Mouse (Mus musculus) embryonic facial prominence, embryonic 12.5 days (tissue): Measurements from ENCODE around the gene 4931428F04Rik. TPM values are rescaled to one million over a fixed set of nuclear protein-coding genes. Genes with fewer than 3 reads are reported as not detected.

ENCODE experiments used
- ATAC-seq: fragments of 200-750 bp; cut with Nextera tagmentation; 2 replicates; pipeline ENCODE4 v1.8.0; 2017; ENCODE audit not compliant: insufficient number of reproducible peaks, insufficient read depth, low FRiP score, low TSS enrichment
- H3K27ac ChIP-seq: fragments of 300-500 bp; sonication (generic); 2 replicates; pipeline ENCODE4 v1.5.1; 2016; ENCODE audit warnings: mild to moderate bottlenecking
- H3K27me3 ChIP-seq: fragments of 300-500 bp; sonication (generic); 2 replicates; pipeline ENCODE4 v1.6.1; 2016; ENCODE audit warnings: mild to moderate bottlenecking, moderate library complexity
- H3K36me3 ChIP-seq: fragments of 300-500 bp; sonication (generic); 2 replicates; pipeline ENCODE4 v1.6.1; 2016; ENCODE audit warnings: mild to moderate bottlenecking
- H3K4me1 ChIP-seq: fragments of 300-500 bp; sonication (generic); 2 replicates; pipeline ENCODE4 v1.6.1; 2016
- H3K4me2 ChIP-seq: fragments of 300-500 bp; sonication (generic); replicated peaks from 2 replicates; pipeline ENCODE4 v1.6.1; 2016; ENCODE audit warnings: mild to moderate bottlenecking, moderate library complexity
- H3K4me3 ChIP-seq: fragments of 300-500 bp; sonication (generic); 2 replicates; pipeline ENCODE4 v1.5.1; 2016; ENCODE audit warnings: mild to moderate bottlenecking
- H3K9ac ChIP-seq: fragments of 300-500 bp; sonication (generic); 2 replicates; pipeline ENCODE4 v1.6.1; 2016; ENCODE audit warnings: mild to moderate bottlenecking, moderate library complexity
- H3K9me3 ChIP-seq: fragments of 300-500 bp; sonication (generic); 2 replicates; pipeline ENCODE4 v1.6.1; 2016; ENCODE audit warnings: mild to moderate bottlenecking, moderate library complexity
- WGBS: fragments of 180-500 bp; shearing (Covaris S2); methylation state at CpG from one replicate; pipeline ENCODE4 v1.1.7; 2016; 5-methylcytosine and 5-hydroxymethylcytosine counted together
- polyA plus RNA-seq: library from polyadenylated mRNA; unstranded; fragments of >200 nt; fragmentation: Nextera tagmentation; extraction: Ambion mirVana; gene quantifications from 2 replicates; pipeline ENCODE4 v1.2.1, GENCODE M21; 2016

4931428F04Rik gene
- polyA plus RNA-seq, 1 experiment from 2014 or later, result 24.2 TPM

DNA sequence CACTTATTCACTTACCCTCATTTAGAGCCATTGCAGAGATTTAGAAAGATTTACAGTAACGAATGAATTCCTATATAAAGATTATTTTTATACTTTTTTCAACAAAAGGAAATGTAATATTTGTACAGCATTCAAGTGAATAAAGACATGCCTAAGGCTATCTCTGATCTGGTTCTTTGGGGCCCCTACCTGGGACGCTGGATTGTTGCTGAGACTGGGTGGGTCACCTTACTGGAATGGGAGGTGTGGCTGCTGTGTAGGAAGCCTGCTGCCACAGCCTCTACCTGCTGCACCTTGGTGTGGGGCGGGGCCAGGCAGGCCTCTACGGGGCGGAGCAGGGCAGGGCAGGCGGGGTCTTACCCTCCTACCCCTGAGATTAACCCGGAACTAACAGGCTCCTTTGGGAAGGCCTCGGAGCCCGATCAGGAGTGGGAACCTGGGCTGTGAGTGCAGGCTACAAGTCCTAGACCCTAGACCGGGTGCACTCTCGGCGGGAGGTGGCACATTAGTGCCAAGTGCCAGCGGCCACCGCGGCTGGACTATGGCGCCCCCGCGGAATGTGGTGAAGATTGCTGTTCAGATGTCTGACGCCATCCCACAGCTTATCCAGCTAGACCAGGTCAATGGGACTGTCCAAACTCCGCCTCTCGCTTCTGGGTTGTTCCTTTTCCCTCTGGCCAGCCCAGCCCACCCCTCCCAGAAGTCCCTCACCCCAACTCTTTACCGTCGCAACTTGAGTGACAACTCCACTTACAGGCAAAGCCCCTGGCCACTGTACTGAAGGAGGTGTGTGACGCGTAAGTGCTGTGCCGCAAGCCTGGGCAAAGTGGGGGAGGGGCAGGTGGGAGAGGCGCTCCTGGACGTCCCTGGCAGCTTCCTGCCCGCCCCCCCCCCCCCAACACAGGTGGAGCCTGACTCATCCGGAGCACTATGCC, 15.8 kb upstream of the 4931428F04Rik start, which contains the start of gene Elmo3:
TSS of gene Elmo3 (plus strand) at position 391 of the 935 bp plus-strand sequence.
- Histone ChIP-seq H3K4me2 (peak within 1 kb of the TSS; percentile 74), H3K27me3 (no peaks in the 10 kb centered on the region), H3K27ac (peak within 1 kb of the TSS; percentile 73), H3K4me1 (peaks cover 25% of the 10 kb centered on the region), H3K4me3 (peak within 1 kb of the TSS; percentile 32), H3K9ac (peak within 1 kb of the TSS; percentile 49), H3K36me3 (peaks cover 65% of the 10 kb centered on the region), H3K9me3 (no peaks in the 10 kb centered on the region)
- ATAC-seq, result peak; percentile 49
- WGBS, result 6% methylated on average over 29 of the region's 30 CpGs

DNA sequence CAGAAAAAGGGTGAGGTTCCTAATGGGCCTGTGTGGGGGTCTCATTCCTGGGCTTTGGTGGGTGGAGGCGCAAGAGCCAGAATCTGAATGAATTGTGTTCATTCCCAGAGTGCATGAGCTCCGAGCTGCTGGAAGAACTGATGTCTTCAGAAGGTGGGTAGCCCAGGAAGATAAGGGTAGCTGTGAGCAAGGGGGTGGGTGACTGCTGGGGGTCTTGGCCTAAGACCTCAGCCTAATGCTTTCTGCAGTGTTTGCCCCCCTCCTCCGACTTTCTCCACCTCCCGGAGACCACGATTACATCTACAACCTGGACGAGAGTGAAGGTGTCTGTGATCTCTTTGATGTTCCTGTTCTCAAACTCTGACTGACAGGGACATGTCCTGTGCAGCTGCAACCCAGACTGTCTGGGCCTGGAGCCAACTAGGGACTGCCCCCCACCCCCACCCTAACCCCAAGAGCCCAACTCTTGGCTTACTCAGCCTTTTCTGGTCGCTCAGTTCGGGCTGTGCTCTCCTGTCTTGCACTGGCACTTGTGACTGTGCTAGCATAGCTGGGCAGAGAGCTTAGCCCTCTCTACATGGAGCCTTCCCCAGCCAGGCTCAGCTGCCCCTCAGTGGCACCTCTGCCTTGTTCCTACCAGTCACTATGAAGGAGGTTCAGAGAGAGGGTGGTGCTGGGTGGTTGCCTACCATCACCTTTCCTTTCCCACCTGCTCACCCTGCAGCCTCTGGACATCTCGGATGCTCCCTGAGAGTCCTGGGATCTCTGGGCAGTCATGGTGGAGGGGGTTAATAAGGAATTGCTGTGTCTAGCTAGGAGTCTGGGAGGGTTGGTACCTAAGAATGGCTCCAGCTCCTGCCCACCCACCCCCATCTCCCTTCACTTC, 14.9 kb upstream of the 4931428F04Rik start:
- 69% methylated on average over 9 of the region's 9 CpGs for WGBS
- peak overlapping the region; percentile 51; the same call in 1 of the 2 replicates for H3K27ac ChIP-seq
- no peaks in the 10 kb centered on the region for H3K27me3 ChIP-seq
- H3K4me1 ChIP-seq, result peaks cover 25% of the 10 kb centered on the region
- no peak for ATAC-seq
- H3K4me3 ChIP-seq, result no peak overlapping the region
- peaks cover 73% of the 10 kb centered on the region for H3K36me3 ChIP-seq
- H3K9ac ChIP-seq, result no peak overlapping the region
- H3K4me2 ChIP-seq, result no peak overlapping the region
- H3K9me3 ChIP-seq, result no peaks in the 10 kb centered on the region

DNA sequence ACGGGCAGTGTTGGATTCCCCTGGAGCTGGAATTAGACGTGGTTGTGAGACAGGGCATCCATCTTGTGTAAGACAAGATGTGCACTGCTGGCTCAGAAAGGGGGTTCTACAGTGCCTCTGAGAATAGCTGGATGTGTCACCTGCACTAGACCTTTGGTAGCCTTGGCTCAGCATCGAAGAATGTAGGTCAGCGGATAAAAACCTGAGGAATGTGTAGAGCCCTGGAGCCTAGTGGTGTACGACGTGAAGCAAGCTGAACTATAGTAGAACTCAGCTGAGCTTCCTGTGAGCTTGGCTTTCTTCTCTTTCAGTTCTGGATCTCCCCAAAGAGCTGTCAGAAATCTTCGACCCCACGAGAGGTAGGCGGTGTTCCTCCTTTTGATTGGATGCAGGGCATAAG, 14.2 kb upstream of the 4931428F04Rik start:
- no peaks in the 10 kb centered on the region for H3K27me3 ChIP-seq
- no peak overlapping the region for H3K9ac ChIP-seq
- 0 out of 2 replicates have a peak overlapping the region, but pooled peaks have one; percentile 51 for H3K27ac ChIP-seq
- no peaks in the 10 kb centered on the region for H3K9me3 ChIP-seq
- H3K36me3 ChIP-seq, result peaks cover 76% of the 10 kb centered on the region
- H3K4me3 ChIP-seq, result no peak overlapping the region
- H3K4me1 ChIP-seq, result peaks cover 28% of the 10 kb centered on the region
- WGBS, result 88% methylated on average over 9 of the region's 9 CpGs
- no peak overlapping the region for H3K4me2 ChIP-seq
- no peak for ATAC-seq

DNA sequence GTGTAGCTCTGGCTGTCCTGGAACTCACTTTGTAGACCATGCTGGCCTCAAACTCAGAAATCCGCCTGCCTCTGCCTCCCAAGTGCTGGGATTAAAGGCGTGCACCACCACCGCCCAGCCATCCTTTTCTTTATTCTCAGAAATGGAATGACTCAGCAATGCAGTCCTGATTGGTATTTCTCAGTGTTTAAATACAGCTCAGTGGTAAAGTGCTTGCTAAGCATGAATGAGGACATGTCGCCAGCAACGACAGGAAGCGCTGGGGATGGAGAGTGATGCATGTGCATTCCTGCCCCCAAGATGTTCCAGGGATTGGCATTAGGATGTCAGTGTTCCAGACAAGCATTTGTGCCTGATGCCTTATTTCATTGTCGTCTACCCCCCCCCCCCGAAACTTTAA, 13.7 kb upstream of the 4931428F04Rik start:
- Histone ChIP-seq H3K36me3 (peaks cover 72% of the 10 kb centered on the region), H3K9ac (no peak overlapping the region), H3K9me3 (no peaks in the 10 kb centered on the region), H3K27me3 (no peaks in the 10 kb centered on the region), H3K4me2 (no peak overlapping the region), H3K4me3 (no peak overlapping the region), H3K4me1 (peaks cover 32% of the 10 kb centered on the region), H3K27ac (no peak overlapping the region)
- WGBS, result 87% methylated on average over 8 of the region's 8 CpGs
- no peak for ATAC-seq

DNA sequence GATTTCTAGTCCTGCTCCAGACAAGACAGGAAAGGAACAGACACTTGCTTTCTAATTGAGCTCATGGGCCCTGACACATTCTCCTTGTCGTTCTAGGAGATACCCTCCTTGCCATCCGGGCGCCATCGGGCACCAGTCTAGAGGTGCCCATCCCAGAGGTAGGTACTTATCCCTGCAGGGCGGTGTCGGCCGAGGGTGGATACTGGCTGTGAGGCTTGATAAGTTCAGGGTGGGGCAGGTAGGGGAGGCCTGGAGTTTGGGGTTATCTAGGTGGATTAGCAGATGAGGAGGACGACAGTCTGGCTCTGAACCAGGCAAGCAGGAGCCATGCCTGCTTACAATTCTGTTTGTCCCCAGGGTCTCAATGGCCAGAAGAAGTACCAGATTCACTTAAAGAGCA, 10.3 kb upstream of the 4931428F04Rik start:
- H3K36me3 ChIP-seq, result peaks cover 54% of the 10 kb centered on the region
- WGBS, result 92% methylated on average over 8 of the region's 8 CpGs
- no peak for ATAC-seq

DNA sequence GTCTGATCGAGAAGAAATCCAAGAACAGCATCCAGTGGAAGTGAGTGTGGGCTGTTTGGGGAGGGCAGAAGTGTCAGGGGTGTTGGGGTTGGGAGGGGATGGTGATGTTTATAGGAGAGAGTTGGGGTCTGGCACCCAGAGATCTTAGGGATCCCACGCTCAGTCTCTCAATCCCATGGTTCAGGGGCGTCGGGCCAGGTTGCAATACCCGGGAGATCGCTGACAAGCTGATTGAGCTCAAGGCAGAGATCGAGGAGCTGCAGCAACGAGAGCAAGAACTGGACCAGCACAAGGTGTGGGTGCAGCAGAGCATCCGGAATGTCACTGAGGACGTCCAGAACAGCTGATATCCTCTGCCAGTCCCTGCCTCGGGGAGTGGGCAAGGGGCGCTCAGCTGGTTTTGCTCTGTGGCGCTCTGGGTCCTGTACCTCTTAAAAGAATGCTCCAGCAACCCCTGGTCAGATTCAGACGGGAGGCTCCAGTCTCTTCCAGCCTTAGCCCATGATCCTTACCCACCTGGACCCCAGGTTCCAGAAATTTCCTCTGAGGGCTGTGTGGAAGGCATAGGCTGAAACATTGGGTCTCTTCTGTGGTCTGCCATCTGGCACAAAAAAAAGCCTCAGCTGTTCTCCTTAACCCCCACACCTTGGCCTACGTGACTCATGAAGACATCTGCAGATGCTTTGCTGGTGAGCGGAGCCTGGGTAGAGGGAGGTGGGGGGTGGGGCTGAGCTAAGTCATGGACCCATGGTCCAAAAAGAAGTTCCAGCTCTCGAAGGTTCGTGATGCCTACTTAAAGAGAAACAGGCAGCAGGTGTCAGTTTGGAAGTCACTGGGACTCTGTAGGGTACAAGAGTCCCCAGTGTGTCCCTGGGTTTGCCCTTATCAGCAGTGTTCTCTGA, 8.9 kb upstream of the 4931428F04Rik start:
- Histone ChIP-seq H3K9ac (peak overlapping the region; percentile 93), H3K4me3 (peak overlapping the region; percentile 96), H3K27ac (no peak overlapping the region), H3K9me3 (no peaks in the 10 kb centered on the region), H3K27me3 (0 out of 2 replicates have a peak, but pooled peaks cover 3% of the 10 kb centered on the region), H3K4me1 (peaks cover 11% of the 10 kb centered on the region), H3K4me2 (peak overlapping the region; percentile 98), H3K36me3 (peaks cover 45% of the 10 kb centered on the region)
- ATAC-seq, result no peak
- 55% methylated on average over 18 of the region's 18 CpGs for WGBS

More for the DNA sequence above, 10.3 kb upstream of the 4931428F04Rik start:
- no peak overlapping the region for H3K4me2 ChIP-seq
- no peak overlapping the region for H3K9ac ChIP-seq
- H3K27me3 ChIP-seq, result no peaks in the 10 kb centered on the region
- no peaks in the 10 kb centered on the region for H3K9me3 ChIP-seq
- H3K4me3 ChIP-seq, result no peak overlapping the region
- peaks cover 19% of the 10 kb centered on the region for H3K4me1 ChIP-seq
- no peak overlapping the region for H3K27ac ChIP-seq

DNA sequence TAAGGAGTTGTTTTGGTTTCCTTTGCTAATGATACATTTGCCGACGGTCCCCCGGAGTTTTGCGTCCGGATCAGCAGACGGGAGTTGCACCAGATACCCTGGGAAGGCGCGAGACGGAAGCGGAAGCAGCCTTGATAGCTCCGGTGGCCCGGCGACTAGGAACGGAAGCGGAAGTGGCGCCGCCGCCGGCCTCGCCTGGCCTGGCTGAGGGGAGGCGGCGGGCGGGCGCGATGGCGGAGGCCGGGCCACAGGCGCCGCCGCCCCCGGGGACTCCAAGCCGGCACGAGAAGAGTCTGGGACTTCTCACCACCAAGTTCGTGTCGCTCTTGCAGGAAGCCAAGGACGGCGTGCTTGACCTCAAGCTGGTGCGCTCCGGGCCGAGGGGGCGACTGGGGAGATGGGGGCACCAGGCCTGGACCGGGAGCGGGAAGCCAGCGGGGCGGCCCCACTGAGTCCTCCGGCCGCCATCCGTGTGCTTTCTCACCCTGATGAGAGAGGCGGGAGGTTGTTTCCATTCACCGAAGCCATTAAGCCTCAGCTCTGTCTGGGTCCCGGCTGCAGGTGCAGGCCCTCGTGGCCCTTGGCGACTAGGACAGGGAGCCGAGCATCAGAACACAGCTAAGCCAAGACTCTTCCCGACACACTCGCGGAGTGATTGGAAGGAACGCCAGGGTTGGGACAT, 8.0 kb upstream of the 4931428F04Rik start, which contains the start of gene E2f4:
TSS of gene E2f4 (plus strand) at position 153 of the 682 bp plus-strand sequence.
- Histone ChIP-seq H3K27ac (peak within 1 kb of the TSS; percentile 50; the same call in 1 of the 2 replicates), H3K27me3 (peaks cover 8% of the 10 kb centered on the region; the same call in 1 of the 2 replicates), H3K4me1 (peaks cover 11% of the 10 kb centered on the region), H3K9ac (peak within 1 kb of the TSS; percentile 93), H3K9me3 (no peaks in the 10 kb centered on the region), H3K4me3 (peak within 1 kb of the TSS; percentile 96), H3K4me2 (peak within 1 kb of the TSS; percentile 98), H3K36me3 (peaks cover 36% of the 10 kb centered on the region)
- under 1% methylated on average over 53 of the region's 58 CpGs for WGBS
- peak; percentile 73 for ATAC-seq

DNA sequence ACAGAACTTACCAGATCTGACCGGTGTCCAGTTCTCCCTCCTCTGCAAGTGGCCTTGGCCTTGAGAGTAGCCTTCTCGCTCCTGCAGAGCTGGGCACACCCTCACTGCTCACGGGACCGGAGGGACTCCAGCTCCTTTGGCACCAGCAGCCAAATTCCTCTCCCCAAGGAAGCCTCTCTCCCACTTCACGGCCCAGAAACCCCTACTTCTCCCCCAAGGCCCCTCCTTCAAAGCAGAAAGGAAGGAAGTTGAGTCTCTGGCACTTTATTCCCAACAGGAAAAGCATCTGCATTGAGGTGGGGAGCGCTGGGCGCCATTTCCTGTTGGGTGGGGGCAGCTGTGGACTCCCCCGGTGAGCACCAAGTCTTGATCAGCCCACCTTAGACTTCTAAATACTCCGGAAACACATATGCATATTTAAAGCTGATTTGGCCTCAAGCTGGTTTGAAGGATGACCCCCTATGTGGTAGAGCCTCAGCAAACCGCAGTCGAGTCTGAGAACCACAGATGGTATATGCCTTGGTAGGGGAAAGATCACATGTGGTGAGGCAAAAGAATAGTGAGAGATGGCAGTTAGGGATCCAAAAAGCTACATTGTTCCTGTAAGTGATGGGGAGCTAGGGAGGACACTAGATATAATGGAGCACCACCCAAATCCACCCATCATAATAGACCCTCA, 6.4 kb upstream of the 4931428F04Rik start, which contains the start of gene Exoc3l:
TSS of gene Exoc3l (minus strand) at position 207 of the 679 bp plus-strand sequence.
- 66% methylated on average over 11 of the region's 11 CpGs for WGBS
- Histone ChIP-seq H3K4me2 (peak within 1 kb of the TSS; percentile 98), H3K9ac (no peak within 1 kb of the TSS), H3K36me3 (peaks cover 20% of the 10 kb centered on the region), H3K4me1 (peaks cover 11% of the 10 kb centered on the region), H3K4me3 (peak within 1 kb of the TSS; percentile 96), H3K9me3 (no peaks in the 10 kb centered on the region), H3K27me3 (peaks cover 8% of the 10 kb centered on the region; the same call in 1 of the 2 replicates), H3K27ac (no peak within 1 kb of the TSS)
- ATAC-seq, result no peak

DNA sequence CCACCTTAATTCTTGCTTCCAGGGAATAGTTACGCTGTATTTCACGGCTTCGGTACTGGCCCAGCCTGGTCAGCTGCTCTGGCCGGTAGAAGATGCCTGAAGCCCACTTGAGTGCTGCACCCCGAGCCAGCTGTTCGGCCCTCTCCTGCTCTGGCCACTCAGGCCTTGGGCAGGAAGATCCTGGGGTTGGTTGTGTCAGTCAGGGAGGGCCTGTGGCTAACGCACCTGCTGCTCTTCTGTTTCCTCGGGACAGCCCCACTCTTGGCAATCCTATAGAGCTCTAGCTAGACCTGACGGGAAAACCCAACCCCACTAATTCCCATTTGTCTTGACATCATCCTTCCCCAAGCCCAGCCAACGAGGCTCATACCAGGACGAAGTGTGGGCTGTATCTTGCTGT, 5.6 kb upstream of the 4931428F04Rik start:
- H3K4me2 ChIP-seq, result no peak overlapping the region
- H3K4me1 ChIP-seq, result peaks cover 17% of the 10 kb centered on the region
- 73% methylated on average over 11 of the region's 11 CpGs for WGBS
- no peak for ATAC-seq
- peaks cover 14% of the 10 kb centered on the region for H3K27me3 ChIP-seq
- no peak overlapping the region for H3K27ac ChIP-seq
- H3K4me3 ChIP-seq, result no peak overlapping the region
- H3K36me3 ChIP-seq, result peaks cover 12% of the 10 kb centered on the region
- H3K9me3 ChIP-seq, result no peaks in the 10 kb centered on the region
- H3K9ac ChIP-seq, result no peak overlapping the region

DNA sequence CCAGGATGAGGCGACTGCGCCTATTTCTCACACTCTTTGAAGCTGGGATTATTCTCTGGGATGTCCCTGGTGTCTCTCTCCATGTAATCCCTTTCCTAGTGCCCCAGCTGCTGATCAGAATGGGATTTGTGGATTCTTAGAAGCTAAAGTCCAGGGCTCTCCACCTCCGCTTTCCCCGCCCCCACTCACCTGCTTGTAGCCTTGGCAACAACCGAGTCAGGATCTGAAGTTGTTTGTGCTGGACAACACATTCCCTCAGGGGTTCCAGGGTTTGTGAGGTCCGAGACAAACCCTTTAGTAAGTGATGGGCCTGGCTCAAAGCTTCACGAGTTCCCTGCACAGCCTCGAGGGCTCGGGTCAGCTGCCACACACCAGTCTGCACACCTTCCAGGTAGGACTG, 5.1 kb upstream of the 4931428F04Rik start:
- peaks cover 7% of the 10 kb centered on the region for H3K36me3 ChIP-seq
- WGBS, result 62% methylated on average over 9 of the region's 9 CpGs
- 0 out of 2 replicates have a peak overlapping the region, but pooled peaks have one; percentile 8 for H3K4me2 ChIP-seq
- peaks cover 22% of the 10 kb centered on the region for H3K4me1 ChIP-seq
- H3K4me3 ChIP-seq, result no peak overlapping the region
- no peak overlapping the region for H3K27ac ChIP-seq
- peaks cover 19% of the 10 kb centered on the region for H3K27me3 ChIP-seq
- ATAC-seq, result no peak
- H3K9me3 ChIP-seq, result no peaks in the 10 kb centered on the region
- H3K9ac ChIP-seq, result no peak overlapping the region
